Mouse (Mus musculus): ENCODE measurements at regions not wholly inside any gene's neighbourhood (a gene's known extent, or its start where the extent isn't known, plus 50 kb on each side); places are given as distances from the start of the nearest gene placed in this dataset.

DNA sequence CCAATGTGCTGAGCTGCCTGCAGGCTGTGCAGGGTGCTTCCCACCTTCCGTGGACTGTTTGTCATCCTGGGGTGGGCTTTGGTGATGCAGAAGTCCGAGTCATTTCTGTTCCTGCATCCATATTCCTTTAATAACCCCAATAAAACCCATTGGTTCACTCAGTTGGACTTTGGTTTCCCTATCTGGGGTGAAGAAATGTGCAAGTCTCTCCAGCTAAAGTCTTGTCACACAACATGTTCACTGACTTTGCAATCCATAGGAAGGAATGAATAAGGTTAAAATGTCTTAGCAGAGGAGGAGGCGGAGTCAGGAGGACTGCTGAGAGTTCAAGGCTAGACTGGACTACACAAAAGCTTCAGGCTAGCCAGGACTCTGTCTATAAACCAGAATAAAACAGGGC, 300.5 kb downstream of the 4933412E24Rik start:
- TF ChIP-seq POLR2A (IDR thresholded peaks at IDR 0.05; ENCODE audit: low read depth, low read length) (no peak), CTCF (IDR thresholded peaks at IDR 0.05; ENCODE audit: extremely low read depth, insufficient read length, insufficient replicate concordance, low read depth, low read length) (no peak)

Data from small intestine, adult 2 months (tissue).